Mouse (Mus musculus) cerebellum, adult 9-11 months (tissue): ENCODE measurements at regions not wholly inside any gene's neighbourhood (a gene's known extent, or its start where the extent isn't known, plus 50 kb on each side); places are given as distances from the start of the nearest gene placed in this dataset.
A peak's percentile ranks its signal among the peaks of the same experiment; 100 is the strongest.

ENCODE experiments used
- DNase-seq: peaks from one replicate; pipeline ENCODE4 v3.0.0; 2022

DNA sequence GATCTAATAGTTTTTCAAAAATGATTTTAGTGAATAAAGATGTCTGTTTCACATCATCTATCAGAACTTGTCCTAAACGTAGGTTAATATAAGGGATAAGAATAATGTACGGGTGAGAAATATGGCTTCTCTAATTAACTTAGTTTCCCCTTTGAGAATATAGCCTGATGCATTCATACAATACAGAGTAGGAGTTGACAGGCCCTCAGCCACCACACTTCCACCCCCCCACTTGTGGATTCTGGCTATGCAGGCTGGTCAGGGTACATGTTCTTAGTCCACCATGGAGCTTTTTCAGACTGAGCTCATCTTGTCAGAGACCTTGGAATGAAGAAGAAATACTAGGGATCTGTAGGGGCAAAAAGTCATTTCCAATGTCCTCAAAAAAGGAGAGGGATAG, 80.1 kb downstream of the Anxa1 start:
- no peak for DNase-seq

DNA sequence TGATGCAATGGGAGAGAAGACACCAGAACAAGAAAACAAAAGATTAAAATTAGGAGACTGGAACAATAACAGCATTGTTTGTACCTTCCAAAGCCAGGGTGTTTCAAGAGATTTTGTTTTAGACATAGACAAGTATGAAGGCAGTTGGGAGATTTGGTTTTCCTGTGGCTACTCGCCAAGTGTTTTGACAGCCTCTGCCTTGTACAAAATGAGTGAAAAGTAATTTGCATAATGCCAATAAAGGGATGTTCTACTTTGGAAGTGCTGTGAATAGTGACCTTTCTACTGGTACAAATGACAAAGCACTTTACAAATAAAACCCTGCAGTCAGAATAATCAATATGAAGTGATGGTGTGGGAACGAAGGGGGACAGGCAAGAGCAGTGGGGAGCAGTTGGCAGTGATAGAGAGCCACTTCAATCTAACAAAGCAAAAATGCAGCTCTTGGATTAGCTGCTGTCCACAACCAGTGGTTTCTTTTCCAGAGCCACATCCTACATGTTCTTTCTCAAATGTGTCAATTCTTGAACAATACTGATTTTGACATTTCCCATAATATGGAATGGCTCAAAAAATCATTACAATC, 90.6 kb downstream of the Anxa1 start:
- DNase-seq, result peak; percentile 1

- no peak for DNase-seq
Observed at GRCm38 (mm10) chr19:20298431-20298830, 92.3 kb downstream of the Anxa1 start.

- DNase-seq, result no peak
Observed at GRCm38 (mm10) chr19:20285188-20285587, 105.6 kb downstream of the Anxa1 start.

DNA sequence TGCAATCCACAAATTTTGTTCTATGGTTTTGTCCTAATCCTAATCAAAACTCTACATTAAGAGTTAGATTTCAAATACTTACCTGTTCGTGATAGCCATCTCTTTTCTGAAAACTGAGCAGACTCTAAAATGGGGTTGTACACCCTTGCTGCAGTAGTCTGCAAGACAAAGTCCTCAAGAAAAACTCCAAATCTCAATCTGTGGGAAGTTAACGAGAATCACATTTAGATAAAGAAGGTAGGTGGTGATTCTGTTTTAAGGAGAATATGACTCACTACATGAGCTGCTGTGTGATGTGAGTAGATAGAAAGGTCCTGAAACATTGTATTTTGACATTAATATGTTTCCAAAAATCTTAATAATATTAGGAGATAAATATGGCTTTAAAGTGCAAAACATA, 107.6 kb downstream of the Anxa1 start:
- no peak for DNase-seq

GRCm38 (mm10) chr19:20261586-20261985, 129.2 kb downstream of the Anxa1 start:
- DNase-seq, result no peak

DNA sequence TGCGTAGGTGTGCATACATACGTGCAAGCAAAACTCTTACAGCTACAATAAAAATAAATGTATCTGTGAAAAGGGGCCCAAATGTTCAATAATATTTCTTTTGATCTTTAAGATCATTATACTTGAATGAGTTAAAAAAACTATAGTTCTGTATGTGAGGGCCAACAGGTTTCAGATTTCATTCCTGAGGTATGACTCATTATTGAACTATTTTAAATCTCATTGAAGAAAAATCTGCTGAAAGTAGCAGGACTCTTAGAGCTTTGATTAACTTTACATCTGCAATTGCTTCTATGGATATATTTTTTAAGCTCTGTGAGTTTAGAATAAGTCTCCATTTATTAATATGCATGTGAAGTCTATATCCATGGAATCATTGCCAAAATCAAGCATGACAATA, 138.6 kb downstream of the Anxa1 start:
- DNase-seq, result no peak

DNA sequence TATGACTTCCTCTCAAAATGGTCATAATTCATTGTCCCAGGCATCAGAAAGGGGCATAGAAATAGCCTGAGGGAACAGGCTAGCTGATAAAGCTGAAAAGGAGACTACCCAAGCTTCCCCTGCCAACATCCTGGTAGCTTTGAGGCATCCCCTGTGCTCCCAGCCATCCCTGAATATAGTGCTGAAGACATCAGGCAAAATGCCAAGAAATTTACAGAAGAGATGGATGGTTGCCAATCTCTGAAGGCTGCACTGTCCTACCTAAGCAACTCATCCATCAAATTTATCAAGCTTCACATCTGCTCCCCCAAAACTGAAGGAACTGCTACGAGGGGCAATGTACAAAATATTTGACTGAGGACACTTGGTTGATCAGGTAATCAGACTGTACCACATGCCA, 146.9 kb downstream of the Anxa1 start:
- no peak for DNase-seq

GRCm38 (mm10) chr19:20241266-20241665, 149.5 kb downstream of the Anxa1 start:
- no peak for DNase-seq

DNA sequence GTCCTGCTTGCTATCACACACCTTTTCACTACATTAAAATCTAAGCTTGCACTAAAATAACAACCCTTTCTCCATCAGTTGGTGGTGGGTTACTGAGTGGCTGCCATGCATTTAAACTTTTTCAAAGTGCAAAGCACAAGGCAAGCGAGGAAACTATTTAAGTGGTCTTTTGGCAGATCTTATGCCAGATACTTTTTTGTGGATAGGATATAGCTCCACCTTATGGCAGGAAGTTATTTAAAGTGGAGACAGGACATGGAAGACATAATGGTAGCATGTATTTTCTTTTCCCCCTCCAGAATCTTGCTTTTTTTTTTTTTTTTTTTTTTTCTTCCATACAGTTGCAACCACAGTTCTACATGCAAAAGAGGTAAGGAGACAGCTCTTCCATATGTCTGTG, 150.3 kb downstream of the Anxa1 start:
- DNase-seq, result no peak

GRCm38 (mm10) chr19:20239396-20239795, 151.3 kb downstream of the Anxa1 start:
- no peak for DNase-seq

- no peak for DNase-seq
Observed at GRCm38 (mm10) chr19:20226756-20227155, 164.0 kb downstream of the Anxa1 start.

- no peak for DNase-seq
Observed at GRCm38 (mm10) chr19:20217389-20217788, 173.4 kb downstream of the Anxa1 start.

GRCm38 (mm10) chr19:20194511-20194910, 196.2 kb downstream of the Anxa1 start:
- no peak for DNase-seq

- no peak for DNase-seq
Observed at GRCm38 (mm10) chr19:20181854-20182253, 208.9 kb downstream of the Anxa1 start.

- no peak for DNase-seq
Observed at GRCm38 (mm10) chr19:20161502-20161901, 229.2 kb downstream of the Anxa1 start.

- no peak for DNase-seq
Observed at GRCm38 (mm10) chr19:20156398-20156937, 234.3 kb downstream of the Anxa1 start.

GRCm38 (mm10) chr19:20139506-20139905, 251.2 kb downstream of the Anxa1 start:
- DNase-seq, result no peak

DNA sequence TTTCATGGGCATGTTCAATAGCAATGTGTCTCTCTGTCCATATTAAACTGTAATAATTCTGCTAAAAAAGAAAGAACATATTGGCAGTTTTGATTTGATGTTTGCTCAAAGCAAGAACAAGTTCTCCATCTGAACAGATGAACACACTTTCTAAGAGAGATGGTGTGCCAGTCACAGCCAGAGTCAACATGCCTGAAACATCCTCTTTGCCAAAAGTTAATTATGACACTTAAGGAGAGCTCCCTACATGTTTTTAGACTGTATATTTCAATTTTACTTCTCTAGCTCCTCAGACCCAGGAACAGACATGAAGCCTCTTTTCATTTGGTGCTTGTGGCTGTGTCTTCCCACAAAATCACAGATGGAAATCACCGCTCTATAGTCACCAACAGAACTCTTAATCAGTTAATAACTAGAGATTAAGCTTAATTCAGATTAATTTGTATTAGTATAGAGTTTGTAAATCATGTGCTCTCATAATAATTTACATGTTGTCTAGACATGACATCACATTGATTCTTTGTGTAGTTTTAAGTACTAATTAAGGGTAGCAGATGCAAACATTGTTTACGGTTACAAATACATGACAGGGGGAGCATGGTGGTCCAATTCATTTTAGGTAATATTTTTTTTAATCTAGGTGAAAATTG, 267.1 kb downstream of the Anxa1 start:
- DNase-seq, result no peak

DNA sequence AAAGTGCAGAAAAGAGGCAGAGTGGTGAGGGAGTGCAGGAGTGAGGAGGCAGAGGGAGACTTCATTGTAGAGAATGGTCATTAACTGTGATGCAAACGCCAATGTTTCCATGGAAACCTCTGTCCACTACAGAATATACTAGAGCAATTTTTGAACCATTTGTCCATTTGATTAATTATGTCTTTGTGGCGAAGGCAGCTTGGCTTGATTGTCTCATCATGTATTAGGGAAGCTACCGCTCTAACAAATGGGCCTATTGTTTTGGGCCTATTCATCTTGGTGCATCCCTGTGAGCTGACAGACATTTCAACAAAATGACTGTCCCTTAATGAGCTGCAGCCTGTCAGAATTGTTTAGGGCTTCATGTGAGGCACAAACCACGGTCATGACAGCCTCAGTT, 268.3 kb downstream of the Anxa1 start:
- no peak for DNase-seq

DNA sequence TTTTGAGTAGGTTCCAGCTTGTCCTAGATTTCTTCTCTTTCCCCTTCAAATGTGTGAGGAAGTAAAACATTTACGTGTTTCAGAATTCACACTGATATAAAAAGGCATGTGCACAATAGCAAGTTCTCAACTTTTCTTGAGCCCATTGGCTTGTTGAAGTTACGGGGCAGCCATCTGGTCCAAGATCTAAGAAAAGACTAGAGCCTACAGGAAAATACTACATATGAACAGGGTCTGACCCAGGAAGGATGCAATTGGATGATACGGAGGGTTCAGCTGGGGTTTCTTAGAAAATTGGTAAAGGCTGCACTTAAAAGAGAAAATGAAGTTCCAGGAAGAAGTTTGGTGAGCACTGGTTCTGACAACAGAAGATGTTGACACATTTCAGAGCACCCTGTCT, 276.5 kb downstream of the Anxa1 start:
- DNase-seq, result no peak
